Mouse (Mus musculus): Measurements from ENCODE around the gene Fkbp7.

DNA sequence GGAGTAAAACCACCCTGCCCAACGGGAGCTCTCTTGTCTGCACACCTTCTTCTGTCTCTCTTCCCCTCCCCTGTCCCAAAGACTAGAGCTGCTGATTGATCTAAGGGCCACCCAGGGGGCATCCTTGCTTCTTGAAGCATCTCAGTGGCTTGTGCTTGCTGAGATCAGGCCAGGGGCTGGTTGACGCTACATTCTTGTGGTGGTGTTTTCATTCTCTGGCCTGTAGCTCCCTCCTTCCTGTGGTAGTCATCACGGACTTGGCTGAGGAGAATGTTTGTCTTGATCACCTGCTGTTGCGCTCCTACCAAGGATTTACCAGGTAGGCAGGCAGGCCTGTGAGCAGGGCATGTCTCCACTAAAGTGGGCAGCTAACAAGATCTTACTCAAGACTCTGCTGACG, 29.8 kb upstream of the Fkbp7 start:
- TF ChIP-seq CTCF (IDR thresholded peaks at IDR 0.05; ENCODE audit: low read depth): no peak
- no peak for TF ChIP-seq EP300 (IDR thresholded peaks at IDR 0.05; ENCODE audit: low read depth)
